In genomic region chr10:28596897-28597296, GRCm38 (mm10) we compare ENCODE assay signal across 16 mouse cellular contexts.
"Had no signal": no experiment of that assay in that cellular context is flagged by ENCODE, and none has a peak within 500 bp of the region (broad histone marks: within the 10 kb centered on the region; RNA-seq: fewer than 3 reads in every experiment).

No protein-coding gene starts in this region.

- DNase-seq: kidney, adult 8-10 months; kidney, postnatal 36 days; layer of hippocampus, adult 9-11 months; layer of hippocampus, postnatal 36 days; liver; lung, adult 2 months; lung, postnatal 4 days; right cerebral cortex, postnatal 25 days had no signal

- H3K27ac ChIP-seq: kidney, postnatal 0 days; limb, embryonic 12.5 days; liver, embryonic 14.5 days; midbrain, embryonic 10.5 days; midbrain, embryonic 15.5 days; neural tube, embryonic 13.5 days had no signal

- H3K9ac ChIP-seq: limb, embryonic 12.5 days; liver, embryonic 14.5 days; midbrain, embryonic 15.5 days; neural tube, embryonic 13.5 days had no signal

- H3K36me3 ChIP-seq: midbrain, embryonic 15.5 days; neural tube, embryonic 13.5 days had no signal

- H3K4me2 ChIP-seq: limb, embryonic 12.5 days; midbrain, embryonic 15.5 days; neural tube, embryonic 13.5 days had no signal

- H3K4me1 ChIP-seq: limb, embryonic 12.5 days; midbrain, embryonic 10.5 days; midbrain, embryonic 15.5 days; neural tube, embryonic 13.5 days had no signal

- ATAC-seq: intestine, postnatal 0 days; lung, postnatal 0 days; midbrain, embryonic 15.5 days had no signal

- H3K9me3 ChIP-seq: limb, embryonic 12.5 days; midbrain, embryonic 10.5 days; midbrain, embryonic 15.5 days; neural tube, embryonic 13.5 days had no signal

- H3K4me3 ChIP-seq: limb, embryonic 12.5 days; midbrain, embryonic 10.5 days; midbrain, embryonic 15.5 days; neural tube, embryonic 13.5 days had no signal

- H3K27me3 ChIP-seq: limb, embryonic 12.5 days; midbrain, embryonic 15.5 days; neural tube, embryonic 13.5 days had no signal
